Mouse (Mus musculus): Measurements from ENCODE around the gene Thap8. TPM values are rescaled to one million over a fixed set of nuclear protein-coding genes. Genes with fewer than 3 reads are reported as not detected.

The Thap8 gene
- total RNA-seq, 2 experiments from 2014 or later = 0.20 TPM; not detected in 1

Other genes starting within 250 kb of the Thap8 start
- gene Zfp14, start 228.7 kb upstream of the Thap8 start, total RNA-seq (2021) = 1 to 10 TPM; 1.2 to 2.0 TPM
- 1 to 10 TPM; 1.5 to 1.7 TPM for gene Zfp82, start 207.2 kb upstream of the Thap8 start, total RNA-seq (2021)
- gene Gm26920, start 189.7 kb upstream of the Thap8 start, total RNA-seq (2021) = not detected
- 1 to 10 TPM; 1.6 to 2.3 TPM for gene Zfp566, start 189.6 kb upstream of the Thap8 start, total RNA-seq (2021)
- gene Zfp260, start 185.3 kb upstream of the Thap8 start, total RNA-seq (2021) = 10 to 100 TPM; 24.1 to 24.4 TPM
- 1 to 10 TPM; 1.0 to 1.1 TPM for gene Zfp382, start 158.2 kb upstream of the Thap8 start, total RNA-seq (2021)
- 10 to 100 TPM; 21.4 to 28.0 TPM for gene Zfp146, start 110.3 kb upstream of the Thap8 start, total RNA-seq (2021)
- gene Cox7a1, start 96.0 kb upstream of the Thap8 start, total RNA-seq (2021) = 1,000 to 10,000 TPM; 1,093 to 1,260 TPM
- 100 to 1,000 TPM; 201 to 255 TPM for gene Capns1, start 81.3 kb upstream of the Thap8 start, total RNA-seq (2021)
- gene Polr2i, start 48.1 kb upstream of the Thap8 start, total RNA-seq (2021) = 10 to 100 TPM; 50.8 to 58.9 TPM
- gene Tbcb, start 47.8 kb upstream of the Thap8 start, total RNA-seq (2021) = 10 to 100 TPM; 25.0 to 25.9 TPM
- gene Ovol3, start 44.4 kb upstream of the Thap8 start, total RNA-seq (2021) = not detected
- 1 to 10 TPM; 1.8 to 3.8 TPM for gene Wdr62, start 325 bp downstream of the Thap8 start, total RNA-seq (2021)
- gene Clip3, start 11.6 kb downstream of the Thap8 start, total RNA-seq (2021) = 10 to 100 TPM in 1 of 2 experiments, 1 to 10 TPM in 1; 4.2 to 10.6 TPM
- gene Alkbh6, start 28.6 kb downstream of the Thap8 start, total RNA-seq (2021) = 10 to 100 TPM; 18.6 to 18.8 TPM
- gene Syne4, start 34.7 kb downstream of the Thap8 start, total RNA-seq (2021) = 1 to 10 TPM; 1.2 to 1.4 TPM
- under 1 TPM; 0.31 to 0.46 TPM for gene E130208F15Rik, start 41.6 kb downstream of the Thap8 start, total RNA-seq (2021)
- 1 to 10 TPM; 6.5 to 7.3 TPM for gene Sdhaf1, start 43.8 kb downstream of the Thap8 start, total RNA-seq (2021)
- 1 to 10 TPM; 2.5 to 2.6 TPM for gene Lrfn3, start 82.7 kb downstream of the Thap8 start, total RNA-seq (2021)
- gene Tyrobp, start 133.7 kb downstream of the Thap8 start, total RNA-seq (2021) = 1 to 10 TPM; 5.8 to 6.5 TPM
- gene Hcst, start 139.8 kb downstream of the Thap8 start, total RNA-seq (2021) = not detected
- under 1 TPM in 1 of 2 experiments, not detected in 1; 0.27 TPM for gene Nfkbid, start 141.6 kb downstream of the Thap8 start, total RNA-seq (2021)
- gene Aplp1, start 165.4 kb downstream of the Thap8 start, total RNA-seq (2021) = under 1 TPM; 0.72 to 0.95 TPM
- gene Kirrel2, start 177.6 kb downstream of the Thap8 start, total RNA-seq (2021) = not detected
- not detected for gene Nphs1, start 178.2 kb downstream of the Thap8 start, total RNA-seq (2021)
- not detected for gene Prodh2, start 213.5 kb downstream of the Thap8 start, total RNA-seq (2021)